Mouse (Mus musculus): ENCODE data around the gene Mad2l2.
"Not testable (repeated sequence)": the region's sequence is repeated elsewhere in the genome, so short reads cannot be mapped to it uniquely, and the experiment has no call there.

The Mad2l2 gene

DNA sequence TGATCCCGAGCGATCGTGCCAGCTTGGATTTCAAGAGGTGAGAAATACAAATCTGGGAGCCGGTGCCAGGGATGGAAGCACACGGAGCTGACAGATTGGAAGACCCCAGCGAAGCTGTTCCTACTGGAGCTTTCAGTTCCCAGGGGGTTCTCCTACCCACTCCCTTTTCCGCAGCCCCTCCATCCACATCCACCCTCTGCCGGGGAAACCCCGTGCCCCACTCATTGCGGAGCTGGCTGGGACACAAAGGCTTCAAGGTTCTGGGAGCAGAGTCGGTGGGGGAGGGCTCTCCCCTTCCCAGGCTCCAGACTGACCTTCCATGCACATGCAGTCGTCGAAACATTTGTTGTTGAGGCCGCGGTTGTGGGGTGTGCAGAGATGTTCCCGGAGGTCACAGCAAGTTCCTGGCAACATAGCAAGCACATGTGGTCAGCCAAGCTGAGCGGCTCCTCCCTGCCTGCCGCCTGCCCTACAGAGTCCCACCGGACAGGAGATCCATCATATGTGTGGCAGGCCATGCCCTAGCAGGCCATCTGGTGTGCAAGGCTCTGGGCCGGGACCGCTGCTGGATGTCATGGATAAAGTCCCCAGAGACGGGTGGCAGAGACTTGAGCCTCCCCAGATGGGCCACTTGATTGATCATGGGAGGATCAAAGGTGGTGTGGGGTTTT is 22.4 kb upstream of the Mad2l2 start:
- DNase-seq (ENCODE audit: low read depth in 1 of 2, low spot score in 2 of 2) = no peak

DNA sequence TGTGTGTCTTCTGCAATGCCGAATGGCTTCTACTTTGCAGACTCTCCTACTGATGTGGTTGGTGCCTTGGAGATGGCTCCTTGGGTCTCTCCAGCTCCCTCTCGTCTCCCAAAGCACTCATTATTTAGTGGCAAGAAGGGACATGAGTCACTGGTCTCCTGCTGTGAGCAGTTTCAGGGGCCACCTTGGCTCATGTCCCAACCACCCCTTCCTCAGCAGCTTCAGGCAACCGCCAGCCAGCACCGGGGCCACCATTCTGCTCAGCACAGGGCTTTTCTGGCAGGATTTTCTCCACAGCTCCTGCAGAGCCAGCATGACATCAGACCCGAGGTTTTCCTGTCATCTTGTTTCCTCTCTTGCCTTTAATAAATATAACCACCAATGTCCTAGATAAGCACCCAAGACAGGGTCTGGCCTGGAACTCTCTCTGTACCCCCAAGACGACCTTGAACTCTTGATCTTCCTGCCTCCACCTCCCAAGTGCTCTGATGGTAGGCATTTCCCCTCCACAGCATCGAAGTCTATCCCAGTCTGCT is 21.6 kb upstream of the Mad2l2 start:
- DNase-seq (ENCODE audit: low read depth in 1 of 2, low spot score in 2 of 2) = no peak

DNA sequence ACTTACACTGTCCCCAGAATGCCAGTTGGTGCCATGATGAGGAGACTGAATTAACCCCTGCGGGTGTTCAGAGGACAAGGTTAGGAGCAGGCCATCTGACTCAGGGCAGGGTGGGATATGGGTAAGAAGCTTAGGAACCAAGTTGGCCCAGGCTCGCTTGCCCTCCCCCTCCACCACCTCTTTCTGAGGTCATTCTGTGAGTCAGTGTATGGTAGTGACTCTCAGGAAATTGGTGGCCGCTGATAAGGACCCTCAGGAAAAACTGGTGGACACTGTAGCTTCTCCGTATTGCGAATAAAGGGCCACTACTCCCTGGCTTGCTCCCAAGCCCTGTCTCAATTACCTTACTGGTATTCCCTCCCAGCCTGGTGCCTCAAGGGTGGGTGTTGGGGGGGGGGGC is 21.0 kb upstream of the Mad2l2 start:
- DNase-seq (ENCODE audit: low read depth in 1 of 2, low spot score in 2 of 2) = no peak

DNA sequence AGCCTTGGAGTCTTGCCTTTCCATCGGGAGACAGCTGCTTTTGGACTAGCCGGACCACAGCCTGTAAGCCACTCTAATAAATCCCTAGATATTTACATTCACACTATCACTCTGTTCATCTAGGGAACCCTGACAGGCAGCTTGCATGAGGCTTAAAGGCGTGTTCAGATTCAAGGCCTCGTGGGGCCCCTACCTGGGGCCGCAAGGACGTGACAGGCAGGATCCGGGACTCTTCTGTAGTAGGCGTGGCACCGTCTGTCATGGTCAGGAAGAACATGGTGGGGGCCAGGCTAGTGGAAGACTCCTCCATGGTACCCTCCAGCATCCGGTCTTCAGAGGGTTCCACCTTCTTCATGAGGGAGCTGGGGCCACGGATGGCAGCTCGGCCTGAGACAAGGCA is 17.7 kb upstream of the Mad2l2 start:
- no peak for DNase-seq (ENCODE audit: low read depth in 1 of 2, low spot score in 2 of 2)

DNA sequence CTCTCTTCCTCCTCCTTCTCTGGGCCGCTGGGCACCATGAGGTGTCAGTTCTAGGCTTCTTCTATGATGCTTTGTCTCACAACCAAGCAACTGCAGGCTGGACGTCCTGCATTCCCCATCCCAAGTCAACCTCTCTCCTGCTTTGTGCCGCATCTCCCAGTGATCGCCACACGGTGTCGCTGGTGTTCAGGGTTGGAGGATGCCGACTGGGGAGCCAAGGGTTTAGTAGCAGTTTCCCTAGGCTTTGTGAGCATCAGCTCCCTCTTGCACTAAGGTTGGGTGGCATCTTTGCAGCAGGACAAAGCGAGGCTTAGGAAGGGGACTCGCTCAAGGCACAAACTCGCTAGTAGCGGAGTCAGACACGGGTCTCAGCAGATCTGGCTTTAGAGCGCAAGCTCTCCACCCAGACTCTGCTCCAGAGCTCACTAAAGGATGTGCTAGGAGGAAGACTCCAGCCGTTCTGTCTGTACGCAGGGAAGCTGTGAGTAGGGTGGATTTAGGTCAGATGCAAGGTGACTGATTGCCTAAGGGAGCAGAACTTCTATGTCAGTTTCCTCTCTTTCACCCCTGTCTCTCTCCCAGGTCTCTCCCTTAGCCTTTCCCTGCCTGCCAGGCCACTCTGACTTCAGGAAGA is 15.3 kb upstream of the Mad2l2 start:
- DNase-seq (ENCODE audit: low read depth in 1 of 2, low spot score in 2 of 2) = peak; percentile 31 to 60

DNA sequence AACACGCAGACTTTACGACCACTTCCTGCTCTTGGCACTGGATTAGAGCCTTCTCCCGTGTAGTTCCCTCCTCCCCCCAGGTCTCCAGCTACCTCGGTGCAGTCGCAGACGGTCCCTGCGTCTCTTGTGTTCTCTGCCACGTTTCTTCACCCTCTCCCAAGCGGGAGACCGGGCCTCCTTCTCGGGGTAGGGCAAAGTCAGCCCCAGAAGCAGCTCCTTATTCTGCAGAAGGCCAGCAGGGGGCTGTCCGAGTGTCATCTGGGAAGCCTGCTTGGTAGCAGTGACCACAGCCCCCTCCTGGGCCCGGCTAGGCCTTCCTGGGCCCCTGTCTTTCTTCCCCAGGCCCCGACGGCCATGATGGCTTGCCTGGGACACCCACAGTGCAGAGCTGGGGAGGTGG is 14.7 kb upstream of the Mad2l2 start:
- peak in 1 of 2 experiments; percentile 31 for DNase-seq (ENCODE audit: low read depth in 1 of 2, low spot score in 2 of 2)

DNA sequence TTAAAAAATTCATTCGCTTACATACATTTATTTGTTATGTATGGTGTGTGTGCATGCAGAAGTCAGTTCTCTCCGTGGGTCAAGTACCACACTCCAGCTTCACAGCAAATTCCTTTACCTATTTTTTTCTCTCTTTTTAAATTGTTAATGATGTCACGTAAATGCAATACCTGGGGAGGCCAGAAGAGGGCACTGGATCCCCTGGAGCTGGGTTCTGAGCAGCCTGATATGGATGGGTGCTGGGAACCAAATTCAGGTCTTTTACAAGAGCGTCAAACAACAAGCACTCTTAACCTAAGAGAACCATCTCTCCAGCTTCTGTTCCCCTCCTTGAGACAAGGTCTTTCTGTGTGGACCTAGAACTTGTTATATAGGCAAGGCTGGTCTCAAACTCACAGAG is 13.5 kb upstream of the Mad2l2 start:
- DNase-seq (ENCODE audit: low read depth in 1 of 2, low spot score in 2 of 2) = no peak

DNA sequence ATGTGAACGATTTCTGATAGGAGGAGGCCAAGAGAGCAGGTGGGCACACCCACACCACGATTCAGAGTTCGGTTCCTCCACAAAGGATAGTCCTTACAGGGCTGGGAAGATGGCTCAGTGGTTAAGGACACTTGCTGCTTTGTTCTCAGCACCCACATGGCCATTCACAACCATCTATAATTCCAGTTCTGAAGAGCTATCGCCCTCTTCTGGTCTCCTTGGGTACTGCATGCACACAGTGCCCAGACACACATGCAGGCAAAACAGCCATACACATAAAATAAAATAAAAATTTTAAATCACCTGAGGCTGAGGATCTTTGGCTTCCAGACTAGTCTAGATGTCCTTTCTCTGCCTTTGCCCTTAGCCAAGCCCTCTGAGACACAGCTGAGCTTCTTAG is 12.8 kb upstream of the Mad2l2 start:
- no peak for DNase-seq (ENCODE audit: low read depth in 1 of 2, low spot score in 2 of 2)

DNA sequence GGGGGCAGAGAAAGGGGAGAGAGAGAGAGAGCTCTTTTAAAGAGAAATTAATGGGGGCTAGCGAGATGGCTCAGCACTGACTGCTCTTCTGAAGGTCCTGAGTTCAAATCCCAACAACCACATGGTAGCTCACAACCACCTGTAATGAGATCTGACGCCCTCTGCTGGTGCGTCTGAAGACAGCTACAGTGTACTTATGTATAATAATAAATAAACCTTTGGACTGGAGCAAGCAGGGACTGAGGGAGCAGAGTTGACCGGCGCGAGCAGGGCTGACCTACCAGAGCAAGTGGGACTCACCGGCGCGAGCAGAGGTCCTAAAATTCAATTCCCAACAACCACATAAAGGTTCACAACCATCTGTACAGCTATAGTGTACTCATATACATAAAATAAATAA is 10.6 kb upstream of the Mad2l2 start:
- not testable (repeated sequence) for DNase-seq (ENCODE audit: low read depth in 1 of 2, low spot score in 2 of 2)

DNA sequence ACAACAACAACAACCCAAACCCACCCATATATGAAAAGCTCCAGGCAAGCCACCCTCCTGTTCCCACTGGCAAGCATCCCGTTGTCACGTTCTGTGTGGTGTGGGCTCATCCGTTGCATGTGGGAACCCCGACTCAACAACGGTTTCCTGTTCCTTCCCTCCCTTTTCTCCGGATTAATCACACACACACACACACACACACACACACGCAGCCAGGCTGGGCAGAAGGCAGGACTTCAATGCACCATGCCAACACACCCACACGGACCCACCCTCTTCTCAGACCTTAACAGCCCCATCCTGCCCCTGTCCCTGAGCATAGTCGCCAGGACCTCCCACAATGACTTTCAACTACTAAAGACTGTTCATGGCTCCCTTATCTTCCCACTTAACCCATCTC is 9.6 kb upstream of the Mad2l2 start:
- no peak for DNase-seq (ENCODE audit: low read depth in 1 of 2, low spot score in 2 of 2)

DNA sequence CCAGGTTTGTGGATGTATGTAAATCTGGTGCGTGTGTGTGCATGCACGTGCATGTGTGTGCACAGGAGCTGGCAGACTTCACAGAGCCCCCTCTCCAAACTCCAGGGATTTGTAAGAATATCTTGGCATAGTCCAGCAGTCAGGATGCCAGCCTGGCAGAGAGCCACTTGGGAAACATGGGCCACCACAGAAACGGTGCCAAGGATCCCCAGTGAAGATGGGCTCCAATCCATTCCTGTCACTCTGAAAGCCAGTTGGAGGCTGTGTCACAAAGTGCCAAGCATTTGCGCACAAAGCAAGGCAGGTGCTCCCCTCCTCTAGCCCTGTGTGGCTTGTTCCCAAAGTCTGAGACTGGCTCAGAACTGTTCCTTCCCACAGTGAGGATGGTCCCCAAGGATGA is 8.8 kb upstream of the Mad2l2 start:
- no peak for DNase-seq (ENCODE audit: low read depth in 1 of 2, low spot score in 2 of 2)

DNA sequence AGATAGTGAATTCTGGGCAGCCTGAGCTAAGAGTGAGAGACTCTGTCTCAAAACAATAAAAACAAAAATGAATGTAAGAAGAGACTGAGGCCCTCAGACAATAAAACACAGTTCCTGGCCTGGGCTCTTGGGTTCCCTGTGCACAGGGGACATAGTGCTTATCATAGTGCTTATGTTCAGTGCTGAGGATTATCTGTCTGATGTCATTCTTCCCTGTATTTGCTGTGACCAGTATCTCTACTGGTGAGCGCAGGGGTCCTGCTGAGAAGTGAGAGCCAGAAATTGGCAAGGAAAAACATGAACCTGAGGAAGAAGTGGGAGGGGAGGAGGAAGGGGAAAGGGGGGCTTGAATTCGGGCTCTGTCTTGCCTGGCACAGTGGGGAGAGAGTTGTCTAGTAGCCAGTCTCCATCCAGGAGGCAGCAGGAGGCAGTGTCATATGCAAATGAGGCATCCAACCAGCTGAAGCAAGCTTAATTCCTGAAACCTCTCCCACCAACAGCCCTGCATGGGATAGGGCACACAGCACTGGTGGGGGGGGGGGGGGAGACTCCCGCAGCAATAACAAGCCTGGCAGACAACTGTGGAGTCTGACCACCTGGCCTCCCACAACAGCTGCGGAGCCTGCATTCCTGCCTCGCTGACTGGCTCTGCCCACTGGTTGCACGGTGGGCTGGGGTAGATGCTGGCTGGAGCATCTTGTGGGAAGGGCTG is 8.0 kb upstream of the Mad2l2 start:
- DNase-seq (ENCODE audit: low read depth in 1 of 2, low spot score in 2 of 2) = no peak

DNA sequence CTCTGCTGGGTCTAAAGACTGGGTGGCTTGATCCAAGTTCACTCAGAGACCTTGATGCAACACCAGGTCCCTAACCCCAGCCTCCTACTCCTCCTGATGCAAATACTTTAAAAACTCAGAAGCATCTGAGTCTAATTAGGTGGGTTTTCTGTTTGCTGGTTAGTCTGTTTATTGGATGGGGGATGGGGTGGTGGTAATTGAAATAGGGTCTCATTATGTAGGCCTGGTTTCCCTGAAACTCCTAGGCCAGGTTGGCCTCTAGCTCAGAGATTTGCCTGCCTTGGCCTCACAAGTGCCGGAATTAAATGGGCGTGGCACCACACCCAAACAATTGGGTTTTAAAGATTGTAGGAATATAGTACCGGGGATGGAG is 7.5 kb upstream of the Mad2l2 start:
- no peak for DNase-seq (ENCODE audit: low read depth in 1 of 2, low spot score in 2 of 2)

DNA sequence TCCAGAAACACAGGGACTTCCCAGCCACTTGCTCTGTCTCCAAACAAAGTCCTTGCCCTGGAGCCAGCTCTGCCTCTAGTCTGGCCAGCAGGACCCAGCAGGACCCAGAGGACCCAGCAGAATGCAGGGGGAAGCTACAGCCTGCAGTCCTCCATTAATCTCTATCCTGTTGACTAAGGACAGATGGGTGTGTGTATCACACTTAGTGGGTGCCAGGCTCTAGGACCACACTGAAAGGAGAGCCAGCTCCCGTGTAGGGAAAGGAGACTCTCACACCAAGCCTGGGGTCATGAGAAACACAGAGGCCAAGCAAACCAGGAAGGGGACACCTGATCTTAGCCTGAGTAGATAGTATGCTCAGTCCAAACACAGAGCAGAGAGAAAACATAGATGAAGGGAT is 1.9 kb upstream of the Mad2l2 start:
- DNase-seq (ENCODE audit: low read depth in 1 of 2, low spot score in 2 of 2) = no peak

DNA sequence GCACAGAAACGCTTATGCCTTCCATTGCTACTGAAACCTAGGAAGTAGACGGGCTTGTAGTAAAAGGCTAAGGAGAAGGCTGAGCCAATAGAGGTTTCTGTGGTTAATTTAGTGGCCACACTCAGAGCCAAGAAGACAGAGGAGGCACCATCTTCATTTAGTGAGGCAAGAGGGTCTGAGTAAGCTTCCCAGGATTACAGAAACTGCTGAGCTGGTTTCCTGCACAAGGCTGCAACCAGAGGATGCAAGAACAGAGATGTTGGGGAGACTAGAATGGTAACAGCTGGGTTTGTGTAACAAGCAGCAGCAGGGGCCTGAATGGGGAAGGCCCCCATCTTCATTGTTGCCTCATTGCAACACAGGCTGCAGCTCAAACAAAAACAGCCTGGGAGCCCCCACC is 1.5 kb upstream of the Mad2l2 start:
- DNase-seq (ENCODE audit: low read depth in 1 of 2, low spot score in 2 of 2) = no peak

DNA sequence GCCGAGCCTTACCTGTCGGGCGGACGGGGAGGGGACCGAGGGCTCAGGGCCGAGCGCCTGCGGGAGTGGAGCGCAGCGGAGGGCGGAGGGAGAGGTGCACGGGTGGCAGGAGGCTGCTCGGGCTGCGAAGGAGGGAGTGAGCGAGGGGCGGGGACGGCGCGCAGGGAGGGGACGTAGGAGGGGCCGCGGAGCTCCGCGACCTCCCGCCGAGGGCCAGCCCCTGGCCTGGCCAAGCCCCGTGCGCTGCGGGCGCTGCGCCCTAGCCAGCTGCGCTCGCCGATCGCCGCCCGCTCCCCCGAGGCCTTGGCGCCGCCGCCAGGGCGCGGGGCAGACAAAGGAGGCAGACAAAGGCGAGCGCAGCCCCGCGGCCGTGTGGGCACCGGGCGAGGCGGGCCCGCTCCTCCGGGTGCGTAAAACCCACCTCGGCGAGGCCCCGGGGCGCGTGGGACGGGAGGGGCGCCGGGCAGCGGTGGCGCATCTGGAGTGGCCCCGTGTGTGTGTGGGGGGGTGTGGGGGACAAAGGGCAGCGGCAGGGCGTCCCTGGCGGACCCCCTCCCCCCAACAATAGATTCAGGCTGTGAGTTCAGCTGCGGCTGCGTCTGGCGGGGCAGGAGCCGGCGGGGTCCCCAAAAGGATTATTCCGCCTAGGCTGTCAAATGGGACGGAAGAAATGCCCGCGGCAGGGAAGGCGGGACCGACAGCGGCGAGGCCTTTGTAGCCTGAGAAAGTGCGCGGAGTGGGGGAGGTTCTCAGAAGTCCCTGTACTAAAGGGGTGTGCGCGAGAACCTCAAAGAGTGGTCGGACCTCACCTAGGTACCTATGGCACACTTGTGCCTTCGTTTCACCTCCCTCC is 603 bp downstream of the Mad2l2 start, which contains the start of gene Draxin:
Gene Draxin, minus strand, starts transcription at position 138 of the 853 bp plus-strand sequence.
- DNase-seq (ENCODE audit: low read depth in 1 of 2, low spot score in 2 of 2) = no peak

DNA sequence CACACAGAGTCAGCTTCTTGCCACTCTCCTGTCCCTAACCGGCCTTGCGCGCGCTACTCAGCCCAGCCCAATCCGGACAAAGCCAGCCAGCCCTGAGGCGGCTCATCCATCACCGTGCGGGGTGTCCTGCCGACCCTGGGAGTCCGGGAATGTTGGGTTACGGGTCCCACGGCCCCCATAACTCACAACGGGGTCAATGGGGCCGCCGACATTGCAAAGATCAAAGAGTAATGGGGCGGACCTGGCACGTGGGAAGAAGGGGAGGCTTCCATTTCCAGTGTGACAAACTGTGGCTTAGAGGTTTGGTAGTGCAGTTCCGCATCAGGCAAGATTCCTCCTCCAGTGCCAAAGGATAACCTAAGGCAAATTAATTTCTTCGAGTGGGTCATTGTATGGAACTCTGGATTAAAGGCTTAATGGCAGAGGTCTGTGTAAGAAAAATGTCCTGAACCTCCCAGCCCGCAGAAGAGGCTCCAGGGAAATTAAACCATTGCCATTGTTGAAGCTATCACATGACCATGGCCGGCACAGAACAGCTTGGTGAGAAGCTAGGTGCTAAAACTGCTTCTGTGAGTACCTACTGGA is 1.4 kb downstream of the Mad2l2 start:
- no peak for DNase-seq (ENCODE audit: low read depth in 1 of 2, low spot score in 2 of 2)

DNA sequence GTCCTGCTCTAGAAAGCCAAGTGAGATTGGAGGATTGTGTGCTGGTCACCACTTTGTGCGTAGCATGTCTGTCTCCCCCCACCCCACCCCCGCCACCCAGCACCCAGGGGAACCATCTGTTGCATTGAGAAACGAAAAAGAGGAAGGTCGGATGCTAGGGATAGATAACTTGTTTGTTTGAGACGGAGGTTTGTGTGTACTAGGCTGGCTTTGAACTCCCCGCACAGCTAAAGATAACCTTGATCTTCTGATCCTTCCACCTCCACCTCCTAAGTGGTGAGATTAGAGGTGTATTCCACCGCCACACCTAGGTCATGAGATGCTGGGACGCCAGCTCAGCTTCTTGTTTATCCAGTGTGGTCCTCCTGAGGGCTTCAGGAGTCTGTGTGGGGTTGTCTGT is 4.8 kb downstream of the Mad2l2 start:
- no peak for DNase-seq (ENCODE audit: low read depth in 1 of 2, low spot score in 2 of 2)

DNA sequence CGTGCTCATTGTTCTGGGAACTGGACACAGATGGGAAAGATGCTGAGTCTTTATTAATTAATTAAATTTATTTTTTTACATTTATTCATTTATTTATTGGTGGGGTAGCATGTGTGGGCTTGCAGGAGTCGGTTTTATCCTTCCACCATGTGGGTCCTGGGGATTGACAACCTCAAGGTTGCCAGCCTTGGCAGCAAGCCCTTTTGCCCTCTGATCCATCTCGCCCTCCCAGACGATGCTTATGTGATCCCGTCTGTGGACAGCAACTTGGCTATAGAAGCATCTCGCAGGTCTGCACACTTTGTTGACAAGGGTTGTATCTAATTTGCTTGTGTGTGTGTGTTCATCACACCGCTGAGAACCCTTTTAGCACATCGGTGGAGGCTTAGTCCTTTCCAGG is 7.3 kb downstream of the Mad2l2 start:
- DNase-seq (ENCODE audit: low read depth in 1 of 2, low spot score in 2 of 2) = no peak

DNA sequence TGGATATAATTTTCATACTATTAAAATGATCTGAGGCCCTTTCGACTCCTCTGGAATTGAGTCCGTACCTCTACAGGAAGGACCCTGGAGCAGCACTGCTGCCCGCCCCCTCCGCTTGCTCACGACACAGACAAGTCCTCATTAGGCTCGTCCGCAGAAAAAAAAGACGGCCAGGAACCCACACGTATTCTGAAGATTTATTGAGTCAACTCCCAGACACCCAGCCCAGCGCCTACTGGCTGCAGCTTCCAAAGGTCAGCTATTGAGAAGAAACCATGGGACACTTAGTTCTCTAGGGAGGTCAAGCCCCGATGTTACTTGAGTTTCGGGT is 9.5 kb downstream of the Mad2l2 start:
- DNase-seq (ENCODE audit: low read depth in 1 of 2, low spot score in 2 of 2) = no peak

Data from monocyte, adult 2 months (primary cell).